Mouse (Mus musculus) limb, embryonic 12.5 days (tissue): Measurements from ENCODE around the gene Gm13279. TPM values are rescaled to one million over a fixed set of nuclear protein-coding genes. Genes with fewer than 3 reads are reported as not detected.
"Not testable (repeated sequence)": the region's sequence is repeated elsewhere in the genome, so short reads cannot be mapped to it uniquely, and the experiment has no call there.

ENCODE experiments used
- ATAC-seq: fragments of 200-750 bp; cut with Nextera tagmentation; 2 replicates; pipeline ENCODE4 v1.8.0; 2017; ENCODE audit warnings: low read depth, moderate TSS enrichment; ENCODE audit not compliant: insufficient number of reproducible peaks, insufficient read depth, low FRiP score, low TSS enrichment
- H3K27ac ChIP-seq: fragments of 300-500 bp; sonication (generic); 2 replicates; pipeline ENCODE4 v1.5.1; 2016; ENCODE audit warnings: mild to moderate bottlenecking, moderate library complexity
- H3K27me3 ChIP-seq: fragments of 300-500 bp; sonication (generic); 2 replicates; pipeline ENCODE4 v1.6.1; 2016; ENCODE audit warnings: mild to moderate bottlenecking, moderate library complexity
- H3K36me3 ChIP-seq: fragments of 300-500 bp; sonication (generic); 2 replicates; pipeline ENCODE4 v1.6.1; 2016; ENCODE audit warnings: mild to moderate bottlenecking, moderate library complexity
- H3K4me1 ChIP-seq: fragments of 300-500 bp; sonication (generic); replicated peaks from 2 replicates; pipeline ENCODE4 v1.6.1; 2016
- H3K4me2 ChIP-seq: fragments of 300-500 bp; sonication (generic); 2 replicates; pipeline ENCODE4 v1.6.1; 2016; ENCODE audit warnings: mild to moderate bottlenecking, moderate library complexity
- H3K4me3 ChIP-seq: fragments of 300-500 bp; sonication (generic); replicated peaks from 2 replicates; pipeline ENCODE4 v1.5.1; 2016; ENCODE audit warnings: mild to moderate bottlenecking
- H3K9ac ChIP-seq: fragments of 300-500 bp; sonication (generic); replicated peaks from 2 replicates; pipeline ENCODE4 v1.6.1; 2016; ENCODE audit warnings: mild to moderate bottlenecking, moderate library complexity
- H3K9me3 ChIP-seq: fragments of 300-500 bp; sonication (generic); 2 replicates; pipeline ENCODE4 v1.6.1; 2016; ENCODE audit warnings: mild to moderate bottlenecking, moderate library complexity
- WGBS: fragments of 180-500 bp; shearing (Covaris S2); methylation state at CpG from one replicate; pipeline ENCODE4 v1.1.7; 2016; 5-methylcytosine and 5-hydroxymethylcytosine counted together
- polyA plus RNA-seq: library from polyadenylated mRNA; unstranded; fragments of >200 nt; fragmentation: Nextera tagmentation; extraction: Ambion mirVana; gene quantifications from 2 replicates; pipeline ENCODE4 v1.2.1, GENCODE M21; 2016

Gm13279 gene
- polyA plus RNA-seq: not detected in 2 replicates

- H3K4me1 ChIP-seq, H3K9ac ChIP-seq, H3K27me3 ChIP-seq, H3K4me2 ChIP-seq, H3K27ac ChIP-seq, H3K4me3 ChIP-seq, H3K36me3 ChIP-seq, ATAC-seq, H3K9me3 ChIP-seq: not testable (repeated sequence)
- no CpG with 5 or more reads among the region's 28 CpGs for WGBS
Measured at GRCm38 (mm10) chr4:88797097-88797496, at the start of gene Gm13279. Gene Gm13279, plus strand, starts transcription at chr4:88797397.

GRCm38 (mm10) chr4:88749926-88750325 is 47.3 kb upstream of the Gm13279 start:
- H3K9ac ChIP-seq: no peak overlapping the region
- no peaks in the 10 kb centered on the region for H3K36me3 ChIP-seq
- peaks cover 5% of the 10 kb centered on the region for H3K27me3 ChIP-seq
- H3K27ac ChIP-seq: no peak overlapping the region
- H3K4me1 ChIP-seq: peaks cover 17% of the 10 kb centered on the region
- H3K4me2 ChIP-seq: no peak overlapping the region
- no peak for ATAC-seq
- no peaks in the 10 kb centered on the region for H3K9me3 ChIP-seq
- WGBS: 25% methylated on average over 6 of the region's 6 CpGs
- H3K4me3 ChIP-seq: no peak overlapping the region

GRCm38 (mm10) chr4:88754818-88755340 is 42.3 kb upstream of the Gm13279 start, which contains the start of gene Gm13271:
Gene Gm13271, plus strand, starts transcription at chr4:88754868.
- H3K9ac ChIP-seq, H3K36me3 ChIP-seq, H3K9me3 ChIP-seq, H3K27me3 ChIP-seq, H3K4me2 ChIP-seq, H3K4me1 ChIP-seq, ATAC-seq, H3K27ac ChIP-seq, H3K4me3 ChIP-seq: not testable (repeated sequence)
- 79% methylated on average over 15 of the region's 15 CpGs for WGBS

GRCm38 (mm10) chr4:88756581-88757513 is 40.4 kb upstream of the Gm13279 start:
- Histone ChIP-seq H3K4me2 (peak overlapping the region; percentile 70), H3K4me3 (peak overlapping the region; percentile 52), H3K27ac (peak overlapping the region; percentile 96), H3K9ac (peak overlapping the region; percentile 59)
- H3K9me3 ChIP-seq, H3K4me1 ChIP-seq, ATAC-seq, H3K36me3 ChIP-seq, H3K27me3 ChIP-seq: not testable (repeated sequence)
- 11% methylated on average over 29 of the region's 31 CpGs for WGBS

- peak; percentile 100 for ATAC-seq
- H3K9me3 ChIP-seq, H3K27me3 ChIP-seq, H3K36me3 ChIP-seq, H3K4me1 ChIP-seq: not testable (repeated sequence)
- WGBS: under 1% methylated on average over 21 of the region's 21 CpGs
- Histone ChIP-seq H3K27ac (peak overlapping the region; percentile 96), H3K4me2 (peak overlapping the region; percentile 70), H3K9ac (peak overlapping the region; percentile 59; the same call in 1 of the 2 replicates), H3K4me3 (peak overlapping the region; percentile 52)
Measured at GRCm38 (mm10) chr4:88757628-88758031, 39.6 kb upstream of the Gm13279 start.

- not testable (repeated sequence) for H3K4me2 ChIP-seq, ATAC-seq, H3K9me3 ChIP-seq, H3K4me3 ChIP-seq, H3K4me1 ChIP-seq, H3K27ac ChIP-seq, H3K27me3 ChIP-seq, H3K9ac ChIP-seq, H3K36me3 ChIP-seq
- WGBS: 88% methylated on average over 9 of the region's 9 CpGs
Measured at GRCm38 (mm10) chr4:88758751-88759150, 38.4 kb upstream of the Gm13279 start.

GRCm38 (mm10) chr4:88759610-88760268 is 37.5 kb upstream of the Gm13279 start, which contains the start of gene Gm13283:
Gene Gm13283, plus strand, starts transcription at chr4:88760119.
- WGBS: 29% methylated on average over 7 of the region's 14 CpGs
- H3K4me3 ChIP-seq: peak within 1 kb of the TSS; percentile 34
- H3K4me1 ChIP-seq, ATAC-seq, H3K36me3 ChIP-seq, H3K9me3 ChIP-seq, H3K27me3 ChIP-seq: not testable (repeated sequence)
- peak within 1 kb of the TSS; percentile 72; the same call in 1 of the 2 replicates for H3K27ac ChIP-seq
- 0 out of 2 replicates have a peak within 1 kb of the TSS, but pooled peaks have one; percentile 34 for H3K9ac ChIP-seq
- H3K4me2 ChIP-seq: peak within 1 kb of the TSS; percentile 50

GRCm38 (mm10) chr4:88760431-88760830 is 36.8 kb upstream of the Gm13279 start:
- WGBS: under 1% methylated on average over 23 of the region's 28 CpGs
- H3K27me3 ChIP-seq, H3K4me1 ChIP-seq, ATAC-seq, H3K36me3 ChIP-seq, H3K9me3 ChIP-seq: not testable (repeated sequence)
- H3K4me3 ChIP-seq: peak overlapping the region; percentile 34
- 0 out of 2 replicates have a peak overlapping the region, but pooled peaks have one; percentile 34 for H3K9ac ChIP-seq
- peak overlapping the region; percentile 72; the same call in 1 of the 2 replicates for H3K27ac ChIP-seq
- H3K4me2 ChIP-seq: peak overlapping the region; percentile 50

GRCm38 (mm10) chr4:88761776-88762175 is 35.4 kb upstream of the Gm13279 start:
- H3K27me3 ChIP-seq, H3K4me2 ChIP-seq, H3K9me3 ChIP-seq, H3K36me3 ChIP-seq, H3K9ac ChIP-seq, H3K4me1 ChIP-seq, H3K4me3 ChIP-seq, H3K27ac ChIP-seq, ATAC-seq: not testable (repeated sequence)
- WGBS: 68% methylated on average over 6 of the region's 8 CpGs

GRCm38 (mm10) chr4:88762341-88762740 is 34.9 kb upstream of the Gm13279 start:
- H3K4me3 ChIP-seq, H3K9ac ChIP-seq, H3K27ac ChIP-seq, ATAC-seq, H3K27me3 ChIP-seq, H3K36me3 ChIP-seq, H3K9me3 ChIP-seq, H3K4me1 ChIP-seq: not testable (repeated sequence)
- H3K4me2 ChIP-seq: 0 out of 2 replicates have a peak overlapping the region, but pooled peaks have one; percentile 45
- 55% methylated on average over 9 of the region's 9 CpGs for WGBS
